Mouse (Mus musculus): ENCODE data around the gene Sit1.

Sit1 gene

GRCm38 (mm10) chr4:43483535-43484091 lies at the start of gene Sit1:
Sit1 (minus strand) TSS chr4:43483734.
- no peak for DNase-seq (ENCODE audit: low read depth, low spot score)

- no peak for DNase-seq (ENCODE audit: low read depth, low spot score)
These were observed 49.7 kb upstream of the Sit1 start for GRCm38 (mm10) chr4:43533270-43533669.

DNA sequence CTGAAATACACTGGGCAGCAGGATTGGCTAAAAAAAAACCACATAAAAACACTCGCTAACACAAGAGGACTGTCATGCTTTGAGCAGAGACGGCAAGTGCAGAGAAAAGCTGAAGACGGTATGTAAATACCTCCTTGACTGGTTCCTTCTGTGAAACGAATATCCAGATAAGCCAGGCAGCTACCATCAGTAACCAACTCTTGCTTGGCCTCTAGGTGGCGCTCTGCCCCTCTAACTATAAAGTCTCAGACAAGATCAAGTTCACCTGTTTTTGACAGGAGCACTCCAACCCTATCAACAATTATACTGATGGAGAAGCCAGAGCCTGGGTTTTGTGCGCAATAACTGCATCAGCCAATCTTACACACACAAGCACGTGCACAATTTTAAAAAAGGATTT lies 47.0 kb upstream of the Sit1 start:
- DNase-seq (ENCODE audit: low read depth, low spot score) = peak; percentile 89

DNA sequence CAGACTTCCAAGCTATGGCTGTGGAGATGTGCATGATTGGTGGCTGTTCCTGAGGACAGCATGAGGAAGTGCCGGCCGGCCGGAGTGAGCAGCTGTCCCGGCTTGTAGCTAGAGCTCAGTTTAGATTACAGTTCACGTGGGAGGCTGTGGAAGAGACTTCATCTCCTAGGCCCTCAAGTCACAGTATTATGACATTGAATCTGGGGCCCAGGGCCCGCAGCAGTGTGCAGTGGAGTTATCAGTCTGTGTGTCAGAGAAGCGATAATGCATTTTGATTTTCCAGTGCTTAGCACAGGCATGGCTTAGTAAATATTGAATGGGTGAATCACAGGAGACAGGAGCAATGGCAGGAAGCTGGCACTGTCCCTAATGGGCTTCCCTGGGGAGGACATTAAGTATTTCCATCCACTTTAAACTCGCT lies 46.6 kb upstream of the Sit1 start:
- no peak for DNase-seq (ENCODE audit: low read depth, low spot score)

DNA sequence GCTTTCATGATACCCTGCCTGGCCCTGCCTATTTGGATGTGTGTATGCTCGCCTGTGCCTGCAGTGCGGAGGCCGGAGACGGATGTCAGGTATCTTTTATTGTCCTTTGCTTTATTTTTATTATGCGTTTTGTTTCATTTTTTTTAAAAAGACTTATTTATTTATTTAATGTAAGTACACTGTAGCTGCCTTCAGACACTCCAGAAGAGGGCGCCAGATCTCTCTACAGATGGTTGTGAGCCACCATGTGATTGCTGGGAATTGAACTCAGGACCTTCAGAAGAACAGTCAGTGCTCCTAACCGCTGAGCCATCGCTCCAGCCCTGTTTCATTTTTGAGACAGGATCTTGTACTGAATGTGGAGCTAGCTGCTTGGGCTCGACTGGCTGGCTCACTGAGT lies 45.0 kb upstream of the Sit1 start:
- DNase-seq (ENCODE audit: low read depth, low spot score) = peak; percentile 54

DNA sequence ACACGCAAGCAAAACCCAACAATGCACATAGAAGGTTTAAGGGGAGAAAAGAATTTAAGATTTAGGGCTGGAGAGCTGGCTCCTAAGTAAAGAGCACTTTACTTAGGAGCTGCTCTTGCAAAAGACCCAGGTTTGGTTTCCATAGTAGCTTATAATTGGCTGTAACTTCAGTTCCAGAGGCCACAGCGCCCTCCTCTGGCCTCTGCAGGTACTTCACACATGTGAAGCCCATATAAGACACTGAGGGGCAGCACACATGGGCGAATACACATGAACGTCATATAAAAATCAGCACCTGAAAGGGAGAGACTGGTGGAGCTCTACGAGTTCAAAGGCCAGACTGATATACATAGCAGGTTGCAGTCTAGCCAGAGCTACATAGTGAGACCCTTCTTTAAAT lies 44.3 kb upstream of the Sit1 start:
- DNase-seq (ENCODE audit: low read depth, low spot score) = peak; percentile 85

DNA sequence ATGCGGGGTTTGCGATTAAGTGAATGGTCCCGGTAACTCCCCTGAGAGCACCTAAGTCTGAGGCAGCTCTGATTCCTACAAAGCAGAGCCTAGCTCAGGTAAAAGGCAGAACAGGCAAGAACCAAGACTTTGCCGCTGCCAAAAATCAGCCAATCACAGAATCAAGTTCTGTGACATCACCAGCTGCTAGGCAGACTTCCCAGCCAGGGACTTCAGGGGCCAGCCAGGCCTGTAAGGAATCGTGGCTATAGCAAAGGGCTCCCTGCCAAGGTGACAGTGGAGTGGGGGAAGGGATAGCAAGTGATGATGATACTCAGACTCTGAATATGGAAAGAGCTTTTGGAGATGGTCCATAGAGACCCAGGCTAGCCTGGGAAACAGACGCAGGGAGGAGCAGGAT lies 36.4 kb upstream of the Sit1 start:
- DNase-seq (ENCODE audit: low read depth, low spot score) = peak; percentile 86

DNA sequence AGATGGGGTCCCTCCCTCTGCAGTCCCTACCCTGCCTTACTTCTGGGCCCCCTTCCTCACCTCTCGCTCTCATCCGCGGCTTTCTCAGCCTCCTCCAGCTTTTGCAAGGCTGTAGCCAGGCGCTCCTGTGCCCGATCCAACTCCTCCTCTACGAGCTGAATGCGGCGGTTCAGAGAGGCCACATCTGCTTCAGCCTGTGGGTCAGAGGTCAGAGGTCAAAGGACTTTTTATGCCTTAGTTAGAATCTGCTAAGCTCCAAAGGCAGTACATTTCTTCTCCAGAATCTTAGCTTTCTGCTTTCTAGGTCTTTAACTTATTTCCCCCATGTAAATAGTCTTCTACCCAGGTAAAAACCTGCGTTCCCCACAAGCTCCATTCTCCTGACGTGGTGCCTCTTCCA lies 36.0 kb upstream of the Sit1 start:
- DNase-seq (ENCODE audit: low read depth, low spot score) = peak; percentile 42

GRCm38 (mm10) chr4:43515764-43516708 lies 32.5 kb upstream of the Sit1 start:
- no peak for DNase-seq (ENCODE audit: low read depth, low spot score)

GRCm38 (mm10) chr4:43513791-43514190 lies 30.3 kb upstream of the Sit1 start:
- no peak for DNase-seq (ENCODE audit: low read depth, low spot score)

- no peak for DNase-seq (ENCODE audit: low read depth, low spot score)
These were observed 29.8 kb upstream of the Sit1 start for GRCm38 (mm10) chr4:43513300-43513699.

DNA sequence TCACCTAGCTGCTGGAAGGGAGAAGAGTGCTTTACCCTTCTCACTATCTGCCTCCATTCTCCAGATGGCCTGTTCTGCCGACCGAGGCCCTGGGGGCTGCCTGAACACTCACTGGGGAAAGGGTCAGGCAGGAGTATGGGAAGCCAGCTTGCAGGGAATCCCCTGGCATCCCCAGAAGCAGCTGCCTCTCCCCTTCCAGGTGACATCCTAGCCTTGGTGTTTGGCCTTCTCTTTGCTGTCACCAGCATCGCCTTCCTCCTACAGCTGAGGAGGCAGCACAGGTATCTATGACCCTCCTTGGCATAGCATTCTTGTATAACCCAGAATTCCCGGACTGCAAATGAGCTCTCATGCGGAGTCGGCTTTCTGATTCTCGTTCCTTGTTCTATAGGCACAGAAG lies 29.1 kb upstream of the Sit1 start:
- DNase-seq (ENCODE audit: low read depth, low spot score) = no peak

- no peak for DNase-seq (ENCODE audit: low read depth, low spot score)
These were observed 28.3 kb upstream of the Sit1 start for GRCm38 (mm10) chr4:43511675-43512454.

DNA sequence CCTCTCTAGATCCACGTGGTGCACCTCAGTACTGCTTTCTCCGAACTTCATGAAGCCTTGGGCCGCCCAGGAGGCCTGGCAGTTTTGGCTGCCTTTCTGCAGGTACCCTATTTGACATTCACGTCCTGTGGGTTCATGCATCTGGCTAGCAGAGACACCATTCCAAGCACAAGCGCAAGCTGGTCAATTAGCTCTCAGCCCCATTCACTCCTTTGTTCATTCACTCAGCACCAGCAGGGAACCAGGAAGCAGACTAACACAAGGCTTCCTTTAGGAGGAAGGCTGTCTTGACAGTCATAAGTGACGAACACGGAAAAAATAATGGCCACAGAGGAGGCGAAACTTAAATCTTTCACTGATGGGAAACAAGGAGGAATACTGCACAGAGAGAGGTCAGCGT lies 25.6 kb upstream of the Sit1 start:
- peak; percentile 51 for DNase-seq (ENCODE audit: low read depth, low spot score)

DNA sequence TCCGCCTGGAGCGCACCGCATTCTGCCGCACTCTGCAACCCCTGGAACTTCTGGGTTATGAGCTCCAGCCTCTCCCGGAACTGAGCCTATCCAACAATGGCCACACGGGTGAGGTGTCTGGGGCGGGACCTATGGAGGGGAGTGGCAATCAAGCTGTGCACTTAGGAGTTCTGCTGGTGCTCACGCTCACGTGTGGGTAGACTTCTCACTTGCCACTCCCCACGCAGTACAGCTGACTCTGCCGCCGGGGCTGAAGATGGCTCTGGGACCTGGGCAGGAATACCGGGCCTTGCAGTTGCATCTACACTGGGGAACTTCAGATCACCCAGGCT lies 25.1 kb upstream of the Sit1 start:
- DNase-seq (ENCODE audit: low read depth, low spot score) = peak; percentile 71

DNA sequence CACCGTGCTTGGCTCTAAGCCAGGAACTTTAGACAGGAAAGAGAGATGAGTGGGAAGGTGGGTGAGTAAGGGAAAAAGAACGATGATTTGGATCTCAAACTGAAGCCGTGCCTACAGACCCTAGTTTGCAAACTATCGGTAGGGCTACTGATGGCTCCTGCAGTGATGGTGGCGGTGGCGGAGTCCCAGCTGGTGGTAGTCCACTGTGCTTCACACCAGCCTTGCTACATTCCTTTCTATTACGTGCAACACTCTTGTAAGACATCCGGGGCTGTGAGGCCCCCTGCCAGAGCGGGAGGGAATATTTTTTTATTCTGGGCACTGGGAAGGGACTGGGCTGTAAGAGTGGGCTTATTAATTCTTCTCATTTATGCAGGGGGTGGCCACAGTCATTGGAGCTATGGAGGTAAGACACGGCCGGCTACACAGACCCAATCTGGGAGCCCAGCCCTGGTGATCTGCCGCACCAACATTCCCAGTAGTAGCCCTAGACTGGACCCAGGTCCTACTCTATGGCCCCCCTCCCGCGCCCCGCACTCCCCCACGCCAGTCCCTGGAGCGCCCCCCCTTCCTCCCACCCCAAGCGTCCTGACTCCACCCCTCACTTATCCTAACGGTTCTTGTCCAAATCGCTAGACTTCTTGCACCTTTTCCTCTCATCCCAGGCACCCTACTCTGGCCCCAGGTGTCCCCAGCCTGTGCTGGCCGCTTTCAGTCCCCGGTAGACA lies 24.6 kb upstream of the Sit1 start:
- DNase-seq (ENCODE audit: low read depth, low spot score) = no peak

- DNase-seq (ENCODE audit: low read depth, low spot score) = no peak
These were observed 23.1 kb upstream of the Sit1 start, which contains the start of gene Car9 for GRCm38 (mm10) chr4:43506536-43507185. Car9 (plus strand) TSS chr4:43506966.

- DNase-seq (ENCODE audit: low read depth, low spot score) = no peak
These were observed 22.5 kb upstream of the Sit1 start for GRCm38 (mm10) chr4:43506074-43506473.

DNA sequence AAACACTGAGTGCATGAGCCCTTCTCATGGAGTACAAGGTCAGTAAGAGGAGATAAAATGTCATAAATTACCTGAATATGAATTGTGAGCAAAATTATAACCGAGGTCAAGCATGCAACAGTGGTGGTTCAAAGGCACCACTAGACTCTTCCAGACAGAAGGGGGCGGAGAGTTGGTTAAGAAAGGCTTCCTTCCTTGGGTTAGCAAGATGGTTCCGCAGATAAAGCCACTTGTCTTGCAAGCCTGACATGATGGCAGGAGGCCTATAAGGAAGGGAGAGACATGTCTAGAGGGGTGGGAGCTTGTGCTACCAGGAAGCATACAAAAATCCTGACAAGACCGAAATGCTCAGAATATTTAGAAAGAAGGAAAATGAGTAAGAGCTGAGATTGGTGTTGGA lies 20.7 kb upstream of the Sit1 start:
- no peak for DNase-seq (ENCODE audit: low read depth, low spot score)

GRCm38 (mm10) chr4:43503506-43503905 lies 20.0 kb upstream of the Sit1 start:
- DNase-seq (ENCODE audit: low read depth, low spot score) = no peak

DNA sequence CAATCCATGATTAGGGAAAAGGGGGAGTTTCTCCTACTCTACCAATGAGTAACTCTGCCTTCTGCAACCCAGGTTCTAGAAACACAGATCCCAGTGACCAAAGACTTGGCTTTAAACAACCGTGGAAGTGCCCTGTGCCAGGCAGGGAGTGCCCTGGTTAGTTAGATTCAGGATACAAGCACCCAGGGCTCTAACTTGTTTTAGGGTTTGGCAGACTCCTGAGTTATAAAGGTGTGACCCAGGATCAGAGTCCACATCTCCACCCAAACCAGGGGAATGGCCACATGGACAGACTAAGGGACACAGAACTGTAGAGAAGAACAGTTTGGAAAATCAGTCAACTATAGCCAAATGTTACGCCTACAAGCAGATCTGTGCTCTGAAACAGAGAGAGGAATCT lies 19.5 kb upstream of the Sit1 start:
- no peak for DNase-seq (ENCODE audit: low read depth, low spot score)
